Mouse (Mus musculus): ENCODE results near the gene Mkrn3. TPM values are rescaled to one million over a fixed set of nuclear protein-coding genes. Genes with fewer than 3 reads are reported as not detected.

The Mkrn3 gene
- polyA plus RNA-seq (2017; shearing (Covaris generic)) = under 1 TPM in 1 of 2 experiments, not detected in 1; 0.58 TPM

GRCm38 (mm10) chr7:62419493-62420360 is at the start of gene Mkrn3:
TSS of gene Mkrn3 (minus strand) at chr7:62420139.

GRCm38 (mm10) chr7:62463878-62464755 is 44.2 kb upstream of the Mkrn3 start, which contains the start of gene Peg12:
TSS of gene Peg12 (minus strand) at chr7:62464510.

GRCm38 (mm10) chr7:62376510-62377304 is 43.2 kb downstream of the Mkrn3 start, which contains the start of gene Magel2:
TSS of gene Magel2 (plus strand) at chr7:62377010.

Other genes starting within 250 kb of the Mkrn3 start
- gene Ndn, start 73.6 kb downstream of the Mkrn3 start, polyA plus RNA-seq (2017; shearing (Covaris generic)) = not detected
- not detected for gene Magel2, start 43.1 kb downstream of the Mkrn3 start, polyA plus RNA-seq (2017; shearing (Covaris generic))
- gene Peg12, start 44.4 kb upstream of the Mkrn3 start, polyA plus RNA-seq (2017; shearing (Covaris generic)) = under 1 TPM; 0.08 to 0.44 TPM